Mouse (Mus musculus): ENCODE measurements at regions not wholly inside any gene's neighbourhood (a gene's known extent, or its start where the extent isn't known, plus 50 kb on each side); places are given as distances from the start of the nearest gene placed in this dataset.

DNA sequence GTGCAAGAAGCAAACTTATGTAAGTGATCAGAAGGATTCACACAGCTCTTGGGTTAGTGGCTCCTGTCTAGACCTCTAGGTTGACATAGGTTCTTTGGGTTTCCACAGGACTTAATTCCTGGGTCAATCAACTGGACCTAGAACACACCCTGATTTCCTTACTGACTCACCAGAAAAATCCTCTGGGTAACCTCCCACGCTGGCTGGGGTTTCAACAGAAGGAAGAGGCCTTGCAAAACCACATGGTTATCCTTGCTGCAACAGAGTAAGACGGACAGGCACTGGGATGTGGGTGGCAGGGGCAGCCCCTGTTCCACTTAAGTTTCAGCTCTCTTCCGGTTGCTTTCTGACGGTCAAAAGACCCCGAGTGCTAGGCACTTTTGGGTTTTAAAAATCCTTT is 88.2 kb upstream of the Ddhd1 start:
- no peaks in the 10 kb centered on the region for H3K9me3 ChIP-seq (ENCODE audit: control insufficient read depth, low read length)
- no peaks in the 10 kb centered on the region for H3K27me3 ChIP-seq (ENCODE audit: control insufficient read depth, insufficient read depth, low read length)
- no peaks in the 10 kb centered on the region for H3K36me3 ChIP-seq (ENCODE audit: control insufficient read depth, insufficient read depth, low read length)
- no peak overlapping the region for H3K4me2 ChIP-seq (replicated peaks; ENCODE audit: low read depth, low read length)
- no peak for ATAC-seq (ENCODE audit: low FRiP score, low TSS enrichment)
- no peaks in the 10 kb centered on the region for H3K4me1 ChIP-seq (ENCODE audit: control insufficient read depth, insufficient read depth, low read length)
- WGBS, result 78% methylated on average over 5 of the region's 5 CpGs
- no peak overlapping the region for H3K4me3 ChIP-seq (ENCODE audit: low read length)
- no peak overlapping the region for H3K27ac ChIP-seq (ENCODE audit: low read depth, low read length)
- no peak overlapping the region for H3K9ac ChIP-seq (ENCODE audit: low read depth, low read length)

DNA sequence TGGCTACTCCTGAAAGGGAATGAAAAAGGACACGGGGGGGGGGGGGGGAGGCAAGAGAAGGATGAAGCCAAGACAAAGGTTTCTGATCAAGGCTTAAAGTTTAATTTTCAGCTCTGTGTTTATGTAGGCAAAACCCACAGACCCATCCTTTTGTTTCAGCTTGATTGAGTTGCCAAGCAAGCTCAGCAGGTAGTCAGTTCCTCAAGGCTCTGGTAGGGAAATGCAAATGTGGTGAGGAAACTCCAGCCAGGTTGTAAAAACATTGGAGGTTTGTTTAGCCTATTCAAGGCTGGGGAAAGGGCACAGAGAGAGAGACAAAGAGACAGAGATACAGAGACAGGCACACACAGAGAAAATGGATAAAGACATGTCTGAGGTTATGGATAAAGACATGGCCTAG is 99.4 kb upstream of the Ddhd1 start:
- H3K4me1 ChIP-seq (ENCODE audit: control insufficient read depth, insufficient read depth, low read length), result no peaks in the 10 kb centered on the region
- H3K4me3 ChIP-seq (ENCODE audit: low read length), result no peak overlapping the region
- no peak overlapping the region for H3K9ac ChIP-seq (ENCODE audit: low read depth, low read length)
- no peak overlapping the region for H3K4me2 ChIP-seq (replicated peaks; ENCODE audit: low read depth, low read length)
- WGBS, result 0% methylated on average over 1 of the region's 1 CpGs
- no peak overlapping the region for H3K27ac ChIP-seq (ENCODE audit: low read depth, low read length)
- no peaks in the 10 kb centered on the region for H3K36me3 ChIP-seq (ENCODE audit: control insufficient read depth, insufficient read depth, low read length)
- ATAC-seq (ENCODE audit: low FRiP score, low TSS enrichment), result no peak
- H3K27me3 ChIP-seq (ENCODE audit: control insufficient read depth, insufficient read depth, low read length), result no peaks in the 10 kb centered on the region
- H3K9me3 ChIP-seq (ENCODE audit: control insufficient read depth, low read length), result no peaks in the 10 kb centered on the region

- no peak for ATAC-seq (ENCODE audit: low FRiP score, low TSS enrichment)
- H3K36me3 ChIP-seq (ENCODE audit: control insufficient read depth, insufficient read depth, low read length), result no peaks in the 10 kb centered on the region
- 95% methylated on average over 16 of the region's 16 CpGs for WGBS
Measured at GRCm38 (mm10) chr14:45760890-45761680, 103.1 kb upstream of the Ddhd1 start.

GRCm38 (mm10) chr14:45764231-45764630 is 106.3 kb upstream of the Ddhd1 start:
- Histone ChIP-seq H3K9ac (ENCODE audit: low read depth, low read length) (no peak overlapping the region), H3K27ac (ENCODE audit: low read depth, low read length) (no peak overlapping the region), H3K4me1 (ENCODE audit: control insufficient read depth, insufficient read depth, low read length) (no peaks in the 10 kb centered on the region), H3K36me3 (ENCODE audit: control insufficient read depth, insufficient read depth, low read length) (no peaks in the 10 kb centered on the region), H3K4me2 (replicated peaks; ENCODE audit: low read depth, low read length) (no peak overlapping the region), H3K9me3 (ENCODE audit: control insufficient read depth, low read length) (no peaks in the 10 kb centered on the region), H3K27me3 (ENCODE audit: control insufficient read depth, insufficient read depth, low read length) (no peaks in the 10 kb centered on the region), H3K4me3 (ENCODE audit: low read length) (no peak overlapping the region)
- WGBS, result 60% methylated on average over 3 of the region's 3 CpGs
- no peak for ATAC-seq (ENCODE audit: low FRiP score, low TSS enrichment)

More at GRCm38 (mm10) chr14:45760890-45761680, 103.1 kb upstream of the Ddhd1 start:
- no peaks in the 10 kb centered on the region for H3K27me3 ChIP-seq (ENCODE audit: control insufficient read depth, insufficient read depth, low read length)
- H3K9me3 ChIP-seq (ENCODE audit: control insufficient read depth, low read length), result no peaks in the 10 kb centered on the region
- H3K9ac ChIP-seq (ENCODE audit: low read depth, low read length), result no peak overlapping the region
- no peak overlapping the region for H3K4me2 ChIP-seq (replicated peaks; ENCODE audit: low read depth, low read length)
- H3K4me1 ChIP-seq (ENCODE audit: control insufficient read depth, insufficient read depth, low read length), result no peaks in the 10 kb centered on the region
- H3K27ac ChIP-seq (ENCODE audit: low read depth, low read length), result no peak overlapping the region
- H3K4me3 ChIP-seq (ENCODE audit: low read length), result no peak overlapping the region

- no peak overlapping the region for H3K4me3 ChIP-seq (ENCODE audit: low read length)
- H3K36me3 ChIP-seq (ENCODE audit: control insufficient read depth, insufficient read depth, low read length), result no peaks in the 10 kb centered on the region
- H3K9ac ChIP-seq (ENCODE audit: low read depth, low read length), result no peak overlapping the region
- H3K4me2 ChIP-seq (replicated peaks; ENCODE audit: low read depth, low read length), result no peak overlapping the region
- no peaks in the 10 kb centered on the region for H3K27me3 ChIP-seq (ENCODE audit: control insufficient read depth, insufficient read depth, low read length)
- ATAC-seq (ENCODE audit: low FRiP score, low TSS enrichment), result no peak
- WGBS, result 100% methylated on average over 1 of the region's 1 CpGs
- H3K4me1 ChIP-seq (ENCODE audit: control insufficient read depth, insufficient read depth, low read length), result no peaks in the 10 kb centered on the region
- H3K27ac ChIP-seq (ENCODE audit: low read depth, low read length), result no peak overlapping the region
- H3K9me3 ChIP-seq (ENCODE audit: control insufficient read depth, low read length), result no peaks in the 10 kb centered on the region
Measured at GRCm38 (mm10) chr14:45766582-45766981, 108.6 kb upstream of the Ddhd1 start.

GRCm38 (mm10) chr14:45772665-45773277 is 114.8 kb upstream of the Ddhd1 start:
- H3K36me3 ChIP-seq (ENCODE audit: control insufficient read depth, insufficient read depth, low read length), result no peaks in the 10 kb centered on the region
- no peaks in the 10 kb centered on the region for H3K27me3 ChIP-seq (ENCODE audit: control insufficient read depth, insufficient read depth, low read length)
- H3K9ac ChIP-seq (ENCODE audit: low read depth, low read length), result no peak overlapping the region
- H3K4me3 ChIP-seq (ENCODE audit: low read length), result no peak overlapping the region
- H3K27ac ChIP-seq (ENCODE audit: low read depth, low read length), result no peak overlapping the region
- 14% methylated on average over 19 of the region's 19 CpGs for WGBS
- peak; percentile 91 for ATAC-seq (ENCODE audit: low FRiP score, low TSS enrichment)
- H3K9me3 ChIP-seq (ENCODE audit: control insufficient read depth, low read length), result no peaks in the 10 kb centered on the region
- H3K4me1 ChIP-seq (ENCODE audit: control insufficient read depth, insufficient read depth, low read length), result no peaks in the 10 kb centered on the region
- H3K4me2 ChIP-seq (replicated peaks; ENCODE audit: low read depth, low read length), result 0 out of 2 replicates have a peak overlapping the region, but pooled peaks have one; percentile 25

DNA sequence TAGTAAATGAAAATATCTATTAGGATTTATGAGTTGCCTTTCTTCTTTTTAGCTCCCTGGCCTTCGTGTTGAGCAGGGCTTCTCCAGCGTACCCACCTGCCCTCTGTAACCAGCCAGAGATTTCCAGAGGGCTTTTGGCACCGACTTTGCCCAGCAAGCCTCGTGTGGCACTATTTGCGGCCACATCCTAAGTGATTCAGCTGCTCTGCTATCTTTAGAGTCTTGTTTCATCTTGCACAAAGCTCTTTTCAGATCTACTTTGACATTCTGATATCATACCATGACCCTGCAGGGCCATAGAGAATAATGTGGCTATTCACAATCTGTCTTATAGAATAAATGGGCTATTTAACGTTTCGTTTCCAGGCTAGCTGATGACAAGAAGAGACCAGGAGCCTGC is 115.4 kb upstream of the Ddhd1 start:
- no peaks in the 10 kb centered on the region for H3K4me1 ChIP-seq (ENCODE audit: control insufficient read depth, insufficient read depth, low read length)
- no peaks in the 10 kb centered on the region for H3K27me3 ChIP-seq (ENCODE audit: control insufficient read depth, insufficient read depth, low read length)
- no peaks in the 10 kb centered on the region for H3K36me3 ChIP-seq (ENCODE audit: control insufficient read depth, insufficient read depth, low read length)
- WGBS, result 72% methylated on average over 7 of the region's 7 CpGs
- H3K4me2 ChIP-seq (replicated peaks; ENCODE audit: low read depth, low read length), result no peak overlapping the region
- no peak overlapping the region for H3K9ac ChIP-seq (ENCODE audit: low read depth, low read length)
- H3K27ac ChIP-seq (ENCODE audit: low read depth, low read length), result no peak overlapping the region
- no peaks in the 10 kb centered on the region for H3K9me3 ChIP-seq (ENCODE audit: control insufficient read depth, low read length)
- ATAC-seq (ENCODE audit: low FRiP score, low TSS enrichment), result no peak
- no peak overlapping the region for H3K4me3 ChIP-seq (ENCODE audit: low read length)

DNA sequence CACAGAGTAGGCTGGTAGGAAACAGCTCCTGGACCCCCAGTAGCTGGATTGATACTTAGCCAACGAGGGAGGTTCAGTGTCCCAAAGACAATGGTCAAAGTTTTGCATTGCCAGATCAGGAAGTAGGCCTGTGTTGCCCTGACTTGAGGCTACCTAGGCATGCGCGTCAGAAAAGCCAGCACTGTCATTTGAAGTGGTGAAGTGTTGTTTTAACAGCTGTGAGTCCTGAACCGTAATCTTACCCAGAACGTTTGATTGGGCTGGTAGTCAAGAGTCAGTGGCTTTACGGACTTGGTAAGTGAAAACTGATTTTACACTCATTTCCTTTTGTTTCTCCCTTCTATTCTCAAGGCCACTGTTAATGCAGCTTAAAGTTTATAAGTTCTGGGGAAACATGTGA is 123.9 kb upstream of the Ddhd1 start:
- no peak overlapping the region for H3K4me3 ChIP-seq (ENCODE audit: low read length)
- no peaks in the 10 kb centered on the region for H3K36me3 ChIP-seq (ENCODE audit: control insufficient read depth, insufficient read depth, low read length)
- no peaks in the 10 kb centered on the region for H3K27me3 ChIP-seq (ENCODE audit: control insufficient read depth, insufficient read depth, low read length)
- H3K4me2 ChIP-seq (replicated peaks; ENCODE audit: low read depth, low read length), result no peak overlapping the region
- no peaks in the 10 kb centered on the region; the same call in 1 of the 2 replicates for H3K9me3 ChIP-seq (ENCODE audit: control insufficient read depth, low read length)
- 53% methylated on average over 6 of the region's 6 CpGs for WGBS
- no peak for ATAC-seq (ENCODE audit: low FRiP score, low TSS enrichment)
- H3K4me1 ChIP-seq (ENCODE audit: control insufficient read depth, insufficient read depth, low read length), result no peaks in the 10 kb centered on the region
- no peak overlapping the region for H3K27ac ChIP-seq (ENCODE audit: low read depth, low read length)
- H3K9ac ChIP-seq (ENCODE audit: low read depth, low read length), result no peak overlapping the region

DNA sequence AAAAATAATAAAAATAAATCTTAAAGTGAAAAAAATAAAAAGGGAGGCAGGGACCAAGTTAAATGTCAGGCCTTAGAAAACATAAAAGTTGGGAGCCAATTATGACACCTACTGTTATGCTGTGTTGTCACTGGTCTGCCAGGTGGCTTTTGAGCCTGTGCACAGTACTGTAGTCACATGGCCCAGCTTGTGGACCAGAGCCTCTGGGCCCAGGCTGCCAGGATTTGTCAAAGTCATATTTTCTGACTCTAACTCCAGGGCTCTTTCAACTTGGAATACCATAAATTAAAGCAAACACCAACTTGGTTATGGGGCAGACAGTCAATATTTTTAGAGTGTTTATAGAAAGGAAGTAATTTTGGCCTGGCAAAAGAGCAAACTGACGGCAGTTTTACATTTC is 137.0 kb upstream of the Ddhd1 start:
- Histone ChIP-seq H3K4me1 (ENCODE audit: control insufficient read depth, insufficient read depth, low read length) (no peaks in the 10 kb centered on the region), H3K4me3 (ENCODE audit: low read length) (no peak overlapping the region), H3K4me2 (replicated peaks; ENCODE audit: low read depth, low read length) (no peak overlapping the region), H3K9ac (ENCODE audit: low read depth, low read length) (no peak overlapping the region), H3K27me3 (ENCODE audit: control insufficient read depth, insufficient read depth, low read length) (no peaks in the 10 kb centered on the region), H3K27ac (ENCODE audit: low read depth, low read length) (no peak overlapping the region), H3K36me3 (ENCODE audit: control insufficient read depth, insufficient read depth, low read length) (no peaks in the 10 kb centered on the region), H3K9me3 (ENCODE audit: control insufficient read depth, low read length) (no peaks in the 10 kb centered on the region)
- no peak for ATAC-seq (ENCODE audit: low FRiP score, low TSS enrichment)
- 55% methylated on average over 1 of the region's 1 CpGs for WGBS

All from kidney, embryonic 14.5 days (tissue).